Mouse (Mus musculus) lung, embryonic 14.5 days (tissue): Measurements from ENCODE around the gene Spag17. TPM values are rescaled to one million over a fixed set of nuclear protein-coding genes. Genes with fewer than 3 reads are reported as not detected.

ENCODE experiments used
- ATAC-seq: fragments of 200-750 bp; cut with Nextera tagmentation; 2 replicates; pipeline ENCODE4 v1.8.0; 2017; ENCODE audit warnings: mild to moderate bottlenecking, moderate TSS enrichment, moderate library complexity; ENCODE audit not compliant: insufficient read depth
- DNase-seq: peaks from one replicate; pipeline ENCODE4 v3.0.0-alpha.2; 2015
- H3K27ac ChIP-seq: fragments of 300-500 bp; sonication (generic); 2 replicates; pipeline ENCODE4 v1.5.1; 2014; ENCODE audit warnings: low read depth, mild to moderate bottlenecking, moderate library complexity
- H3K27me3 ChIP-seq: fragments of 300-500 bp; sonication (generic); 2 replicates; pipeline ENCODE4 v1.6.1; 2014; ENCODE audit warnings: low read length, control low read depth; ENCODE audit not compliant: insufficient read depth
- H3K36me3 ChIP-seq: fragments of 300-500 bp; sonication (generic); 2 replicates; pipeline ENCODE4 v1.6.1; 2014; ENCODE audit warnings: control low read depth; ENCODE audit not compliant: insufficient read depth
- H3K4me1 ChIP-seq: fragments of 300-500 bp; sonication (generic); 2 replicates; pipeline ENCODE4 v1.6.1; 2014; ENCODE audit warnings: antibody characterized with exemption, control low read depth; ENCODE audit not compliant: insufficient read depth
- H3K4me2 ChIP-seq: fragments of 300-500 bp; sonication (generic); 2 replicates; pipeline ENCODE4 v1.6.1; 2014; ENCODE audit warnings: mild to moderate bottlenecking
- H3K4me3 ChIP-seq: fragments of 300-500 bp; sonication (generic); 2 replicates; pipeline ENCODE4 v1.5.1; 2014; ENCODE audit warnings: low read depth, low read length
- H3K9ac ChIP-seq: fragments of 300-500 bp; sonication (generic); 2 replicates; pipeline ENCODE4 v1.6.1; 2014
- H3K9me3 ChIP-seq: fragments of 300-500 bp; sonication (generic); 2 replicates; pipeline ENCODE4 v1.6.1; 2016; ENCODE audit warnings: low read depth, low read length, control low read depth
- CTCF ChIP-seq: IDR thresholded peaks from 2 replicates; pipeline ENCODE4 v1.5.1; 2016; ENCODE audit warnings: antibody characterized with exemption, low read depth
- WGBS: fragments of 180-500 bp; shearing (Covaris S2); extraction: QIAGEN DNeasy Blood & Tissue Kit; methylation state at CpG from one replicate; pipeline ENCODE4 v1.1.7; 2014; 5-methylcytosine and 5-hydroxymethylcytosine counted together
- polyA plus RNA-seq: library from polyadenylated mRNA; unstranded; fragments of >200 nt; fragmentation: Nextera tagmentation; extraction: Ambion mirVana; gene quantifications from 2 replicates; pipeline ENCODE4 v1.2.1, GENCODE M21; 2014

Gene Spag17
- polyA plus RNA-seq = 1.2 and 1.9 TPM in 2 replicates

GRCm38 (mm10) chr3:99885187-99885811, at the start of gene Spag17:
Gene Spag17, plus strand, starts transcription at chr3:99885406.
- H3K4me3 ChIP-seq = no peak within 1 kb of the TSS
- DNase-seq = peak; percentile 93
- no peaks in the 10 kb centered on the region for H3K36me3 ChIP-seq
- H3K27ac ChIP-seq = peak within 1 kb of the TSS; percentile 27; the same call in 1 of the 2 replicates
- ATAC-seq = peak; percentile 92
- no peaks in the 10 kb centered on the region for H3K9me3 ChIP-seq
- TF ChIP-seq CTCF = no peak
- H3K9ac ChIP-seq = no peak within 1 kb of the TSS
- 21% methylated on average over 16 of the region's 16 CpGs for WGBS
- H3K4me2 ChIP-seq = peak within 1 kb of the TSS; percentile 43
- no peaks in the 10 kb centered on the region for H3K27me3 ChIP-seq
- 0 out of 2 replicates have a peak, but pooled peaks cover 5% of the 10 kb centered on the region for H3K4me1 ChIP-seq

DNA sequence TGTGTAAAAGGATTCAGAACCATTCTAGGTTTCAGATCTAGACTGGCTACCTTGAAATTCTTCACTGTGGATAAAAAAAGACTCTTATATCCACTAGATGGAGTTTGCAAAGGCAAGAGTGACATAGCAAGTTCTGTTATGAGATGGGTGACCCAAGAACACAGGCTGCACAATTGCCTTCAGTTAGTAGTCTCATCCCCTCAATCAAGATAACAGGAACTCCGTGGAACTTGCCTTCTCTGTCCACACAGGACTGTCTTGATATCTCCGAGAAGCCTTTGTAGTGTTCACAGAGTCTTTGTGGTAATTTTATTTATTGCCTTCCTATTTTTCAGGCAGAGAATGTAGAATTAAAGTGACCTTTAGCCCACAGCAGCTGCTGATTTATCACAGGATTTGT, 42.9 kb upstream of the Spag17 start:
- no peak overlapping the region for H3K9ac ChIP-seq
- no peak overlapping the region for H3K4me3 ChIP-seq
- H3K9me3 ChIP-seq = no peaks in the 10 kb centered on the region
- no peak for ATAC-seq
- no peak for DNase-seq
- TF ChIP-seq CTCF = no peak
- no peaks in the 10 kb centered on the region for H3K36me3 ChIP-seq
- no peak overlapping the region for H3K27ac ChIP-seq
- no peak overlapping the region for H3K4me2 ChIP-seq
- H3K4me1 ChIP-seq = no peaks in the 10 kb centered on the region
- WGBS = 34% methylated on average over 2 of the region's 2 CpGs
- H3K27me3 ChIP-seq = no peaks in the 10 kb centered on the region

DNA sequence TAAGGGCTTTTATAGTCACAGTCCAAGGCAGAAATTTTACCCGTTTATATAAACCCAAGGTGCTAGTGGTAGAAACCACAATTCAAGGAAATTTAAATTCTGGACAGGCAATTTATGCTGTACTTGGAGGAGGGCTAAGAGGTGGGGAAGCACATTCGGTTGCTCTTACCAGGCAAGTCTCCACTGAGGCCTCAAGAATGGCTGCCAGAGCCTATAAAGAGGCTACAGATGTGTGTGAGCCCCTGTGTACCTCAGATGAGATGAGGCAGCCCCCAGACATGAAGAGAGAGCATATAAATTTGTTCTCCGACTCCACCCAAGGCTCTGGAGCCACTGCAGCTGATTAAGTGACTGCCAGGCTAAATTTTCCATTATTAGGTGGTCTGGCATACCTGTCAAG, 42.4 kb upstream of the Spag17 start:
- no peak overlapping the region for H3K27ac ChIP-seq
- 64% methylated on average over 3 of the region's 3 CpGs for WGBS
- H3K4me3 ChIP-seq = no peak overlapping the region
- no peak for TF ChIP-seq CTCF
- H3K36me3 ChIP-seq = no peaks in the 10 kb centered on the region
- DNase-seq (no peak), ATAC-seq (no peak)
- H3K4me1 ChIP-seq = no peaks in the 10 kb centered on the region
- no peaks in the 10 kb centered on the region for H3K9me3 ChIP-seq
- no peaks in the 10 kb centered on the region for H3K27me3 ChIP-seq
- H3K9ac ChIP-seq = no peak overlapping the region
- no peak overlapping the region for H3K4me2 ChIP-seq

DNA sequence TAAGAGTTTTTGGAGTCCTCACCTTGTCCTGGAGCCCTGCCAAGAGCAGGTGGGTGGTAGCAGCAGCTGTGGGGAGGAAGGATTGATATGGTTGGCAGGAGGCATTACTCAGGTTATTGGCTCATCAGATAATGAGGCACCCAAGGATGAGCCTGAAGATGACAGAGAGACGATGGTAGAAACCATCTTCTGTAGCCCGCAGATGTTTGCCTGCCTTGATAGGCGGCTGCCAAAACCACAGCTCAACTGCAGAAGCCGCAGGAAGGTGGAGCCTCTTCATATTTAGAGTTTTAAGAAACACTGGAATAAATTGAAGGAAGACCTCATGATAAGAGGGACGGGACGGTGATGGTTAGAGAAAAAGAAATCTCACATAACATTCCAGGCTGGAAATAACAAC, 42.0 kb upstream of the Spag17 start:
- Histone ChIP-seq H3K27ac (no peak overlapping the region), H3K4me1 (no peaks in the 10 kb centered on the region), H3K9me3 (no peaks in the 10 kb centered on the region), H3K9ac (no peak overlapping the region), H3K4me2 (no peak overlapping the region), H3K4me3 (no peak overlapping the region), H3K27me3 (no peaks in the 10 kb centered on the region), H3K36me3 (no peaks in the 10 kb centered on the region)
- TF ChIP-seq CTCF = no peak
- WGBS = 75% methylated on average over 6 of the region's 6 CpGs
- ATAC-seq (no peak), DNase-seq (no peak)

DNA sequence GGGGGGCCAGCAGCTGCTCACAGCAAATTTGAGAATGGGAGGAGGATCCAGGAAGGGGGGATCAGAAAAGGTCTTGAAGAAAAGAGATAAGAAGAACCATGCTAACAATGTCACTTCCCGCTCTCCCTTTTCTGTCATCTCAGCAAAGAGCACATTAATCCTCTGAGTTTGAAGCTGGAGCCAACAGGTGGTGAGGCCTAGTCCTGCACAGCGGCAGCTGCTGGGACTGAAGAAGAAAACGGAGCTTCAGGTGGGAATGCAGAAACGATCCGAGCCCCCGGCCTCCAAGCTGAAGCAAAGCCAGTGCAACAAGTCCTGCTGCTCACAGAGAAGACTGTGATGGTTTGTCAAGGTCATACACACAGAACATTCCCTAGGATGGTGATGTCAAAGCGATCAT, 34.3 kb upstream of the Spag17 start:
- H3K4me2 ChIP-seq = no peak overlapping the region
- ATAC-seq (no peak), DNase-seq (no peak)
- no peaks in the 10 kb centered on the region for H3K4me1 ChIP-seq
- no peaks in the 10 kb centered on the region for H3K9me3 ChIP-seq
- H3K9ac ChIP-seq = no peak overlapping the region
- no peak for TF ChIP-seq CTCF
- no peaks in the 10 kb centered on the region for H3K36me3 ChIP-seq
- H3K27me3 ChIP-seq = no peaks in the 10 kb centered on the region
- WGBS = 48% methylated on average over 7 of the region's 7 CpGs
- H3K4me3 ChIP-seq = no peak overlapping the region
- H3K27ac ChIP-seq = no peak overlapping the region

- no peak for TF ChIP-seq CTCF
- Histone ChIP-seq H3K9ac (no peak overlapping the region), H3K27ac (no peak overlapping the region), H3K36me3 (no peaks in the 10 kb centered on the region), H3K4me1 (no peaks in the 10 kb centered on the region), H3K4me2 (no peak overlapping the region), H3K27me3 (no peaks in the 10 kb centered on the region), H3K9me3 (no peaks in the 10 kb centered on the region), H3K4me3 (no peak overlapping the region)
- no peak for ATAC-seq
- DNase-seq = no peak
- WGBS = 74% methylated on average over 3 of the region's 3 CpGs
These were observed 30.6 kb upstream of the Spag17 start for GRCm38 (mm10) chr3:99854595-99854994.

- Histone ChIP-seq H3K9ac (no peak overlapping the region), H3K4me2 (no peak overlapping the region), H3K4me3 (no peak overlapping the region), H3K27ac (no peak overlapping the region), H3K4me1 (no peaks in the 10 kb centered on the region), H3K27me3 (no peaks in the 10 kb centered on the region), H3K9me3 (no peaks in the 10 kb centered on the region), H3K36me3 (no peaks in the 10 kb centered on the region)
- ATAC-seq = no peak
- 78% methylated on average over 3 of the region's 3 CpGs for WGBS
- DNase-seq = peak; percentile 14
- TF ChIP-seq CTCF = peak; percentile 54
These were observed 26.3 kb upstream of the Spag17 start for GRCm38 (mm10) chr3:99858922-99859321.
